Mouse (Mus musculus) heart, embryonic 16.5 days (tissue): Measurements from ENCODE around the gene Kifc1. TPM values are rescaled to one million over a fixed set of nuclear protein-coding genes. Genes with fewer than 3 reads are reported as not detected.
A peak's percentile ranks its signal among the peaks of the same experiment; 100 is the strongest.

Experiments
- ATAC-seq: fragments of 200-750 bp; cut with Nextera tagmentation; replicated peaks from 2 replicates; pipeline ENCODE4 v1.8.0; 2017; ENCODE audit warnings: moderate number of reproducible peaks; ENCODE audit not compliant: insufficient read depth, low FRiP score; ENCODE audit errors: extremely low read depth
- H3K27ac ChIP-seq: fragments of 300-500 bp; sonication (generic); 2 replicates; pipeline ENCODE4 v1.5.1; 2014; ENCODE audit warnings: mild to moderate bottlenecking, low read length, control low read depth, moderate library complexity
- H3K27me3 ChIP-seq: fragments of 300-500 bp; sonication (generic); 2 replicates; pipeline ENCODE4 v1.6.1; 2014; ENCODE audit warnings: low read length, mixed read lengths; ENCODE audit not compliant: control insufficient read depth, insufficient read depth
- H3K36me3 ChIP-seq: fragments of 300-500 bp; sonication (generic); 2 replicates; pipeline ENCODE4 v1.6.1; 2014; ENCODE audit not compliant: control insufficient read depth, insufficient read depth
- H3K4me1 ChIP-seq: fragments of 300-500 bp; sonication (generic); 2 replicates; pipeline ENCODE4 v1.6.1; 2014; ENCODE audit warnings: low read length, mixed read lengths; ENCODE audit not compliant: control insufficient read depth, insufficient read depth
- H3K4me2 ChIP-seq: fragments of 300-500 bp; sonication (generic); 2 replicates; pipeline ENCODE4 v1.6.1; 2014; ENCODE audit warnings: low read depth, mild to moderate bottlenecking, control low read depth, low read length
- H3K4me3 ChIP-seq: fragments of 300-500 bp; sonication (generic); 2 replicates; pipeline ENCODE4 v1.5.1; 2014; ENCODE audit warnings: mild to moderate bottlenecking, control low read depth, low read length
- H3K9ac ChIP-seq: fragments of 300-500 bp; sonication (generic); 2 replicates; pipeline ENCODE4 v1.6.1; 2014; ENCODE audit warnings: low read length, control low read depth
- H3K9me3 ChIP-seq: fragments of 300-500 bp; sonication (generic); replicated peaks from 2 replicates; pipeline ENCODE4 v1.6.1; 2016; ENCODE audit warnings: low read length; ENCODE audit not compliant: control insufficient read depth
- WGBS: fragments of 180-500 bp; shearing (Covaris S2); extraction: QIAGEN DNeasy Blood & Tissue Kit; methylation state at CpG from one replicate; pipeline ENCODE4 v1.1.7; 2014; 5-methylcytosine and 5-hydroxymethylcytosine counted together
- polyA plus RNA-seq: library from polyadenylated mRNA; unstranded; fragments of >200 nt; fragmentation: Nextera tagmentation; extraction: Ambion mirVana; gene quantifications from 2 replicates; pipeline ENCODE4 v1.2.1, GENCODE M21; 2015

Gene Kifc1
- polyA plus RNA-seq, 1 experiment from 2014 or later: 8.3 TPM

GRCm38 (mm10) chr17:33914969-33915391 is 24.5 kb upstream of the Kifc1 start:
- Histone ChIP-seq H3K27ac (no peak overlapping the region), H3K4me2 (peak overlapping the region; percentile 66; the same call in 1 of the 2 replicates), H3K9ac (peak overlapping the region; percentile 52; the same call in 1 of the 2 replicates), H3K4me3 (peak overlapping the region; percentile 74), H3K27me3 (no peaks in the 10 kb centered on the region), H3K9me3 (no peaks in the 10 kb centered on the region), H3K4me1 (peaks cover 30% of the 10 kb centered on the region), H3K36me3 (peaks cover 43% of the 10 kb centered on the region)
- 71% methylated on average over 13 of the region's 13 CpGs for WGBS
- no peak for ATAC-seq

- Histone ChIP-seq H3K9me3 (no peaks in the 10 kb centered on the region), H3K36me3 (peaks cover 43% of the 10 kb centered on the region), H3K9ac (no peak overlapping the region), H3K27me3 (no peaks in the 10 kb centered on the region), H3K4me2 (no peak overlapping the region), H3K4me3 (no peak overlapping the region), H3K4me1 (peaks cover 26% of the 10 kb centered on the region), H3K27ac (no peak overlapping the region)
- no peak for ATAC-seq
- WGBS: 95% methylated on average over 8 of the region's 8 CpGs
Observed at GRCm38 (mm10) chr17:33913905-33914304, 23.4 kb upstream of the Kifc1 start.

GRCm38 (mm10) chr17:33913264-33913663 is 22.8 kb upstream of the Kifc1 start:
- no peak overlapping the region for H3K4me3 ChIP-seq
- H3K9ac ChIP-seq: no peak overlapping the region
- peaks cover 21% of the 10 kb centered on the region for H3K4me1 ChIP-seq
- 86% methylated on average over 10 of the region's 10 CpGs for WGBS
- H3K27ac ChIP-seq: no peak overlapping the region
- no peak overlapping the region for H3K4me2 ChIP-seq
- ATAC-seq: no peak
- peaks cover 43% of the 10 kb centered on the region for H3K36me3 ChIP-seq
- H3K9me3 ChIP-seq: no peaks in the 10 kb centered on the region
- no peaks in the 10 kb centered on the region for H3K27me3 ChIP-seq

- 86% methylated on average over 28 of the region's 28 CpGs for WGBS
- ATAC-seq: no peak
Observed at GRCm38 (mm10) chr17:33911813-33912414, 21.5 kb upstream of the Kifc1 start.

GRCm38 (mm10) chr17:33911052-33911812 is 20.8 kb upstream of the Kifc1 start:
- ATAC-seq: no peak
- peaks cover 13% of the 10 kb centered on the region for H3K4me1 ChIP-seq
- peaks cover 33% of the 10 kb centered on the region for H3K36me3 ChIP-seq
- WGBS: 87% methylated on average over 31 of the region's 31 CpGs
- no peak overlapping the region for H3K4me3 ChIP-seq
- H3K27ac ChIP-seq: no peak overlapping the region
- H3K9me3 ChIP-seq: no peaks in the 10 kb centered on the region
- no peak overlapping the region for H3K4me2 ChIP-seq
- no peak overlapping the region for H3K9ac ChIP-seq
- H3K27me3 ChIP-seq: no peaks in the 10 kb centered on the region

More at GRCm38 (mm10) chr17:33911813-33912414, 21.5 kb upstream of the Kifc1 start:
- no peak overlapping the region for H3K4me2 ChIP-seq
- H3K9ac ChIP-seq: no peak overlapping the region
- H3K27me3 ChIP-seq: no peaks in the 10 kb centered on the region
- peaks cover 18% of the 10 kb centered on the region for H3K4me1 ChIP-seq
- no peaks in the 10 kb centered on the region for H3K9me3 ChIP-seq
- H3K36me3 ChIP-seq: peaks cover 33% of the 10 kb centered on the region
- H3K4me3 ChIP-seq: no peak overlapping the region
- no peak overlapping the region for H3K27ac ChIP-seq

GRCm38 (mm10) chr17:33910346-33911051 is 20.0 kb upstream of the Kifc1 start:
- WGBS: 47% methylated on average over 11 of the region's 11 CpGs
- Histone ChIP-seq H3K36me3 (peaks cover 33% of the 10 kb centered on the region), H3K9ac (peak overlapping the region; percentile 90), H3K27ac (peak overlapping the region; percentile 89), H3K4me2 (peak overlapping the region; percentile 77), H3K9me3 (no peaks in the 10 kb centered on the region), H3K4me3 (peak overlapping the region; percentile 77), H3K4me1 (peaks cover 13% of the 10 kb centered on the region), H3K27me3 (no peaks in the 10 kb centered on the region)
- ATAC-seq: no peak

- under 1% methylated on average over 14 of the region's 14 CpGs for WGBS
- H3K27me3 ChIP-seq: no peaks in the 10 kb centered on the region
Observed at GRCm38 (mm10) chr17:33909869-33910250, 19.4 kb upstream of the Kifc1 start.

GRCm38 (mm10) chr17:33909077-33909868 is 18.8 kb upstream of the Kifc1 start, which contains the start of gene Daxx:
TSS of gene Daxx (plus strand) at chr17:33909414.
- Histone ChIP-seq H3K9ac (peak within 1 kb of the TSS; percentile 90), H3K27ac (peak within 1 kb of the TSS; percentile 89), H3K9me3 (no peaks in the 10 kb centered on the region), H3K4me3 (peak within 1 kb of the TSS; percentile 77), H3K27me3 (no peaks in the 10 kb centered on the region), H3K4me2 (peak within 1 kb of the TSS; percentile 94), H3K4me1 (peaks cover 7% of the 10 kb centered on the region), H3K36me3 (peaks cover 30% of the 10 kb centered on the region)
- under 1% methylated on average over 68 of the region's 68 CpGs for WGBS
- peak; percentile 96 for ATAC-seq

More at GRCm38 (mm10) chr17:33909869-33910250, 19.4 kb upstream of the Kifc1 start:
- peak overlapping the region; percentile 77 for H3K4me2 ChIP-seq
- H3K4me3 ChIP-seq: peak overlapping the region; percentile 77
- peak overlapping the region; percentile 89 for H3K27ac ChIP-seq
- no peaks in the 10 kb centered on the region for H3K9me3 ChIP-seq
- H3K9ac ChIP-seq: peak overlapping the region; percentile 90
- peaks cover 33% of the 10 kb centered on the region for H3K36me3 ChIP-seq
- H3K4me1 ChIP-seq: peaks cover 7% of the 10 kb centered on the region
- ATAC-seq: 0 out of 2 replicates have a peak, but pooled peaks have one; percentile 0
